Mouse (Mus musculus) heart, embryonic 13.5 days (tissue): ENCODE results near the gene Ccdc85c. TPM values are rescaled to one million over a fixed set of nuclear protein-coding genes. Genes with fewer than 3 reads are reported as not detected.

ENCODE experiments used
- ATAC-seq: fragments of 200-750 bp; cut with Nextera tagmentation; 2 replicates; pipeline ENCODE4 v1.8.0; 2017; ENCODE audit warnings: moderate TSS enrichment; ENCODE audit not compliant: insufficient number of reproducible peaks, low FRiP score, low TSS enrichment; ENCODE audit errors: extremely low read depth
- H3K27ac ChIP-seq: fragments of 300-500 bp; sonication (generic); replicated peaks from 2 replicates; pipeline ENCODE4 v1.5.1; 2015; ENCODE audit warnings: moderate library complexity, mild to moderate bottlenecking, inconsistent platforms
- H3K27me3 ChIP-seq: fragments of 300-500 bp; sonication (generic); replicated peaks from 2 replicates; pipeline ENCODE4 v1.6.1; 2015; ENCODE audit warnings: mild to moderate bottlenecking, inconsistent platforms
- H3K36me3 ChIP-seq: fragments of 300-500 bp; sonication (generic); 2 replicates; pipeline ENCODE4 v1.6.1; 2015; ENCODE audit warnings: mild to moderate bottlenecking, inconsistent platforms
- H3K4me1 ChIP-seq: fragments of 300-500 bp; sonication (generic); 2 replicates; pipeline ENCODE4 v1.6.1; 2015; ENCODE audit warnings: inconsistent platforms
- H3K4me2 ChIP-seq: fragments of 300-500 bp; sonication (generic); 2 replicates; pipeline ENCODE4 v1.6.1; 2015; ENCODE audit warnings: inconsistent platforms, mild to moderate bottlenecking, moderate library complexity
- H3K4me3 ChIP-seq: fragments of 300-500 bp; sonication (generic); 2 replicates; pipeline ENCODE4 v1.5.1; 2015; ENCODE audit warnings: moderate library complexity, mild to moderate bottlenecking, inconsistent platforms
- H3K9ac ChIP-seq: fragments of 300-500 bp; sonication (generic); 2 replicates; pipeline ENCODE4 v1.6.1; 2015; ENCODE audit warnings: inconsistent platforms, mild to moderate bottlenecking, moderate library complexity
- H3K9me3 ChIP-seq: fragments of 300-500 bp; sonication (generic); 2 replicates; pipeline ENCODE4 v1.6.1; 2016; ENCODE audit warnings: inconsistent platforms
- WGBS: fragments of 180-500 bp; shearing (Covaris S2); methylation state at CpG from one replicate; pipeline ENCODE4 v1.1.7; 2015; ENCODE audit warnings: mixed read lengths; 5-methylcytosine and 5-hydroxymethylcytosine counted together
- polyA plus RNA-seq: library from polyadenylated mRNA; unstranded; fragments of >200 nt; fragmentation: Nextera tagmentation; extraction: Ambion mirVana; gene quantifications from 2 replicates; pipeline ENCODE4 v1.2.1, GENCODE M21; 2015

The Ccdc85c gene
- polyA plus RNA-seq, 1 experiment from 2014 or later, result 4.9 TPM

DNA sequence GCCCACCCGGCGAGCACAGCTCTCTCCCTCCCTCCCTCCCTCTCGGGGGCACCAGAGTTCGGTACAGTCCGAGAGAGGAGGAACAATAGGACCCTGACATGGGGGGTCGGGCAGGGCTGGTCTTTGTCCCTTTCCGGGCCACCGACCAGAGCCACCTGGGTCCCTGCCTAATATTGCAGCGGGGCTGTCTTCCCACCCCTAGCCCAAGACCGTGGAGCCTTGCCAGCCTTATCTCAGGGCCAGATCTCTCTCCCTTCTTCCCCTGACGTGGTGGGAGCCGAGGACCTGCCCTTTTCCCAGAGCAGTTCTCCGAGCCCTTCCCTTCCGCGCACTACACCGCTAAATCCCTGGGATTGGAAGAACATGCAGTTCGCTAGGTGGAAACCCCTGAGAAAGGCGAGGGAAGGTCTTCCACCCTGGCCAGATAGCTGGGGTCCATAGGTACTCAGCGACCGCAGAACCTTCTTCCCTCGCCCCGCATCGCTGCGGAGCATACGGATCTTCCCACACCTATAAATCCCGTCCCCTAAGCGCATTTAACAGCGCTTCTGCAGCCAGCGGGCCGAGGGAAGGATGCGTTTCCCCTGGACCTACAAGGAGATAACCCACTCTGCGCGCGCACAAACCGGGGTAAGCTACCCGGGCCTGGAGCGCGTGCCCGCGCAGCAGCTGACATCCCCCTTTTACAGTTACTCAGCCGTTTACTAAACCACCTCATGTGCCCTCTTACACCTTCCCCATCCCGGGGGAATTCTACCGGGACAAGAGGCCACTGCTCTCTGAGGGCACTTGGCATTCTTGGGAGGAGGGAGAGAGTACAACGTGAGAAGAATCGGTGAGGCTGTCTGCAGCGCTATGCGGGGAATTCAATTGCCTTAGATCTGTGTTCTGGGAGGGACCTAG, 946 bp upstream of the Ccdc85c start:
- WGBS, result 1% methylated on average over 46 of the region's 47 CpGs
- 0 out of 2 replicates have a peak, but pooled peaks have one; percentile 4 for ATAC-seq

DNA sequence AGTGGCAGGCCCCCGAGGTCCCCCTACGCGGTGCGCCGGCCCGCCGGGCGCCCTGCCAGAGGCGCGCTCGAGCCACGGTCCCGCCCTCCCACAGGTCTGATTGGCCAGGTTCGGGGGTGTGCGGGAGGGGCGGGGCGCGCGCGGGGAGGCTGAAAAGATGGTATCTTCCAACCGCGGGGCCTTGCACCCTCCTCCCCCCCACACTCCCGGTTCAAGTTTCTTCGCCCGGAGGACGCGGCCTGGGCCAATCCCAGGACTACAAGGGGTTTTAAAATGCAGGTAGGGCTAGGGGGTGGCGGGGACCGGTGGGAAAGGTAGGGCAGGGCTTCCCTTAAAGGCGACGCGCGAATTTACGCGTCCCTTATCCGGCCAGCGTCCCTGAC, 274 bp upstream of the Ccdc85c start:
- Histone ChIP-seq H3K27ac (peak overlapping the region; percentile 80), H3K9me3 (no peaks in the 10 kb centered on the region), H3K27me3 (peaks cover 30% of the 10 kb centered on the region), H3K4me2 (peak overlapping the region; percentile 96), H3K4me3 (peak overlapping the region; percentile 81), H3K4me1 (peaks cover 67% of the 10 kb centered on the region), H3K9ac (peak overlapping the region; percentile 88), H3K36me3 (no peaks in the 10 kb centered on the region)
- ATAC-seq, result peak; percentile 95
- WGBS, result under 1% methylated on average over 35 of the region's 37 CpGs

More for the DNA sequence above, 946 bp upstream of the Ccdc85c start:
- peak overlapping the region; percentile 81 for H3K4me3 ChIP-seq
- H3K4me2 ChIP-seq, result peak overlapping the region; percentile 96
- peaks cover 30% of the 10 kb centered on the region for H3K27me3 ChIP-seq
- no peaks in the 10 kb centered on the region for H3K36me3 ChIP-seq
- peak overlapping the region; percentile 80 for H3K27ac ChIP-seq
- peaks cover 60% of the 10 kb centered on the region for H3K4me1 ChIP-seq
- peak overlapping the region; percentile 88 for H3K9ac ChIP-seq
- H3K9me3 ChIP-seq, result no peaks in the 10 kb centered on the region

DNA sequence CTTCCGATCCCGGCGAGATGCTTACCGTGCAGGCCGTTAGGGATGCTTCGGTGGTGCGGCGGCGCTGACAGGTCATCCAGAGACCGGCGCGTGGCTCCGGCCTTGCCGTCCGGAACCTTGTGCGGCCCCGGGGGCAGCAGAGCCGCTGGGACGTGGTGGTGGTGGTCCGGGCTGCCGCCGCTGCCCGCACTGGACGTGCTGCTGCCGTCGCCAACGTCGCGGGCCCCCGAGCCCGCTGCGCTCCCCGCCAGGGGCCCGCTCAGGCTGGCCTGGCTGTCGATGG, 971 bp downstream of the Ccdc85c start:
- Histone ChIP-seq H3K27me3 (peaks cover 26% of the 10 kb centered on the region), H3K27ac (no peak overlapping the region), H3K36me3 (no peaks in the 10 kb centered on the region), H3K4me2 (peak overlapping the region; percentile 96), H3K9ac (peak overlapping the region; percentile 88), H3K9me3 (no peaks in the 10 kb centered on the region), H3K4me3 (peak overlapping the region; percentile 81), H3K4me1 (peaks cover 79% of the 10 kb centered on the region)
- no peak for ATAC-seq
- whole genome bisulfite sequencing, result 0% methylated on average over 33 of the region's 35 CpGs

DNA sequence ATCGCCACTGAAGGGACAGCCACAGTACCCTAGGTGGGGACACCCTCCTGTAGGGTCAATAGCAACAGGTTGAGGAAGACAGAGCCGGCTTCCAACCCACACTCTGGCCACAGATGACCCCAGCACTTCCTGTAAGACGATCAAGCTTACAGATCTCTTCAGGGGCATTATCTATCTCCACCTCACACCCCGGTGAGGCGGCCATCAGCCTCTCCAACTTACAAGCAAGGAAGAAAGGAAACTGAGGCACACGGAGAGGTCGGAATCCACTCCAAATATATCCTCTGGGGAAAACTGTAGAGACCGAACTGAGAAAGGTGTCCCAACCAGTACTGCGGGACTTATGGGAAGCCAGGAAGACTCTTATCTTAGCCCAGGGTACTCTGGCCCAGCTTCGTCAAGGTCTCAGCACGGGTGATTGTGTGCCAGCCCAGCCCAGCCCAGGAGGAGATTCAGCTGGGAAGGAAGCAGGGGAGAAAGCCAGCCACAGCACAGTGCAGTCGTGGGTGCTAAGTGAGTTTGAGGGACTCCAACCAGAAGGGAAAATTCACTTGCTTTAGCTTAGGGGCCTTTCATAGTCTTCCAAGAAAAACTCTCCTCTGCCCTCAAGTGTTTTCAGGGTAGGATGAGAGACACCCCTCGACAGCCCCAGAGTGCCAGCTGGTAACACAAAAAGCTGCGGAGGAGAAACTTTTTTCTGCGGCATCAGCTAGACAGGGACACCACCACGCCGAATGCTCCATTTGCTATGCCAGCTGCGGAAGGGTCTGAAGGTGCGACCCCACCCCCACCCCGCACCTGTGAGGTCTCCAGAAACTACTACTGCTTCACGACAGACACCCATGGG, 1.5 kb downstream of the Ccdc85c start:
- 5% methylated on average over 21 of the region's 21 CpGs for WGBS
- Histone ChIP-seq H3K4me1 (peaks cover 84% of the 10 kb centered on the region), H3K9ac (peak overlapping the region; percentile 88), H3K9me3 (no peaks in the 10 kb centered on the region), H3K27me3 (peaks cover 23% of the 10 kb centered on the region), H3K4me3 (peak overlapping the region; percentile 81), H3K36me3 (no peaks in the 10 kb centered on the region), H3K4me2 (peak overlapping the region; percentile 96), H3K27ac (no peak overlapping the region)
- ATAC-seq, result no peak

DNA sequence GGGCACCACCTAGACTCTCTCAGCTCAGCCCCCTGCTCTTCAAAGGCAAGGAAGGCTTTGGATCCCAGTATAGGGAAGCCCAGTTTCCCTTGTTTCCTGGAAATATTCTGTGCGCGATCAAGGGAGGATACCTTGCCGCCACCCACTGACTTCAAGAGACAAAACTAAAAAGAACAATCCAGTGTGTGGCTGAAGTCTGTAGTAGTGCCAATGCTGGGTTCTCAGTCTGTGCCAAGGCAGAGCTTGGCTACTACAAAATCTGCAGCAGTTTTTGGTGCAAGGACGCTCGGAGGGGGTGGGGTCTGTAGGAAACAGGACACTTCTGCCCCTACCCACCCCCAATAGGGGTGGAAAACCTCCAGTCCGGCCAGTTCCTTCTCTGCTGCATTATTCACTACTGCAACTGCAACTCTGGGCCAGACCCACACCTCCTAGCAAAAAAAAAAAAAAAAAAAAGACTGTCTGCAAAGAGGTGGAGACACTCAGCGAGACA, 3.0 kb downstream of the Ccdc85c start:
- Histone ChIP-seq H3K9ac (peak overlapping the region; percentile 88), H3K9me3 (no peaks in the 10 kb centered on the region), H3K4me3 (peak overlapping the region; percentile 13; the same call in 1 of the 2 replicates), H3K27me3 (peaks cover 8% of the 10 kb centered on the region), H3K27ac (no peak overlapping the region), H3K36me3 (no peaks in the 10 kb centered on the region), H3K4me2 (peak overlapping the region; percentile 96), H3K4me1 (peaks cover 83% of the 10 kb centered on the region)
- WGBS, result 52% methylated on average over 7 of the region's 7 CpGs
- no peak for ATAC-seq

DNA sequence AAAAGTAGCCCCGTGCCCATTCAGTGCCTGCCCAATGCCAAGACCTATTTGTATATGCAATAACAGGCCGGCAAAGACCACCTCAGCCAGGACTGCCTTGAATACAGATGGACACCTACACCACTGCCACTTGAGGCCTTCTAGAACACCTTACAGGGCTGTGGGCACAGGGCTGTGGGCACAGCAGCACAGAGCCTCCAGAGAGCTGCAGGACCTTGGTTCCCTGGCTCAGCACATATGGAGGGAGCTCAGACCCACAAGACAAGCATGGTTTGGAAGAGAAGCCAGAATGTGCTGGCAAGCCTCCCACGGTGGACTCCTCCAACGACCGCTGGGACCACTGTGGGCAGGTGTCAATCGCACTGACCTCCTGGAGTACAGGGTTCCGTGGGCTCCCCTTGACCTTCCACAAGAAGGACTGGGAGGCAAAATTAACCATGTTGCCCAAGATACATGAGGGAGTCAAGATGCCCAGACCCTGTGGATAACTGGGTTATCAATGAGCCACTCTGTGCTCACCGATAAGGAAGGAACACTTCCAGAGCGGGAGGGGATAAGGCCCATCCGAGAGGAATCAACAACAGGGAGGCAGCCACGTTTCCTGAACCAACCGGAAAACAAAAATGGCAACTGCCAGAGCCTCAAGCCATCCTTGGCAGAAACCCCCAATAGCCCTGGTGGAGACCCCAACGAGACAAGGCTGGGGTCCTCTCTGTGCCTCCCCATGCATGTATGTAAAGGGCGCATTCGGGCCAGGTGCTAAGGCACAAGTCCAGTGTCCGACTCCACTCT, 3.7 kb downstream of the Ccdc85c start:
- no peak for ATAC-seq
- peak overlapping the region; percentile 88; the same call in 1 of the 2 replicates for H3K9ac ChIP-seq

DNA sequence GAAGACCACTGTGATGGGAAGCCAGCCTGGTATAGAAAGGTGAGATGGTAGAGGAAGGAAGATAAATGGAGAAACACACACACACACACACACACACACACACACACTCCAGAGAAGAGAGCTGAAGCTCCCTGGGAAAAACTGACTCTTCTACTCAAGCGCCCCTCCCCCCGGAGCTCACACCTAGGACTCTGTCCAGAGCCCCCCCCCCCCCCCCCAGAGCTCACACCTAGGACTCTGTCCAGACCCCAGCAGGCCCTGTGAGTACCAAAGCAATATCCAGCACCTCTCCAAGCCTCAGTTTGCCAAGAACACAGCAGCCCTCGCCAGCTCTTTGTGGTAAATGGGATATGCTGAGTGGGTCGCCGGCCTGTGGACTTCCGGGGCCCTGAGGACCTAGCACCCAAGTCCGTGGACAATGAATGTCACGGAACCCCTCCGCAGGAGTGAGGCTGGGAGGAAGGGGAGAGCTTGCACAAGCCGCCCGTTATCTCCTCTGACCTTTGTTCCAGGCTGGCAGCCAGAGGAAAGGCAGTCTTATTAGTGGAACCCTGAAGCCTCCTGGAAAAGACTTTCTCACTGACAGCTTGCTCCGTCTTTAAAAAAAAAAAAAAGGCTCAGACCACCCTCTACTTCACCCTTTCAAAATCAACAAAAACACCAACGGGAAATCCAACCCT, 4.8 kb downstream of the Ccdc85c start:
- Histone ChIP-seq H3K4me1 (peaks cover 89% of the 10 kb centered on the region), H3K4me3 (no peak overlapping the region), H3K27ac (peak overlapping the region; percentile 66; the same call in 1 of the 2 replicates), H3K27me3 (no peaks in the 10 kb centered on the region; the same call in 1 of the 2 replicates), H3K9ac (peak overlapping the region; percentile 63), H3K4me2 (peak overlapping the region; percentile 96), H3K36me3 (no peaks in the 10 kb centered on the region), H3K9me3 (no peaks in the 10 kb centered on the region)
- ATAC-seq, result no peak
- WGBS, result 26% methylated on average over 13 of the region's 13 CpGs

More for the DNA sequence above, 3.7 kb downstream of the Ccdc85c start:
- no peak overlapping the region for H3K27ac ChIP-seq
- H3K4me2 ChIP-seq, result peak overlapping the region; percentile 96
- 0 out of 2 replicates have a peak overlapping the region, but pooled peaks have one; percentile 13 for H3K4me3 ChIP-seq
- H3K27me3 ChIP-seq, result peaks cover 3% of the 10 kb centered on the region
- no peaks in the 10 kb centered on the region for H3K36me3 ChIP-seq
- no peaks in the 10 kb centered on the region for H3K9me3 ChIP-seq
- H3K4me1 ChIP-seq, result peaks cover 83% of the 10 kb centered on the region
- 59% methylated on average over 16 of the region's 16 CpGs for WGBS

DNA sequence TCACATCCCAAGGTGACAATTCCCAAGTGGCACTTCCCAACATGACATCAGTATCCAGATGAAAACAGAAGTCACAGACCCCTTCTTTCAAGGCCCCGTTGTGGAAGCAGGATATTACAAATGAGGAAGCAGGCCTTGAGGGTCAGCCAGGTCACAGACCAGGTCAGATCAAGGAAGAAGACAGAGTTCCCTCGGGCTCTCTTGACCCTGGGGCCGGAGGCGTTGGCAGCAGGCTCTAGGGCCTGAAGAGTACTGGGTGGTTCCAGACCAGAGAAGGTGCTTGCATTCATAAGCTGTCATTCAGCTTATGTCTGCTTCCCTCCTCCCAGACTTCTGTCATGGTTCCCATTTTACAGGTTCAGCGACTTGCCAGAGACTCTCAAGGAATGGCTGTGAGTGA, 5.5 kb downstream of the Ccdc85c start:
- no peaks in the 10 kb centered on the region for H3K36me3 ChIP-seq
- H3K4me1 ChIP-seq, result peaks cover 95% of the 10 kb centered on the region
- no peak for ATAC-seq

DNA sequence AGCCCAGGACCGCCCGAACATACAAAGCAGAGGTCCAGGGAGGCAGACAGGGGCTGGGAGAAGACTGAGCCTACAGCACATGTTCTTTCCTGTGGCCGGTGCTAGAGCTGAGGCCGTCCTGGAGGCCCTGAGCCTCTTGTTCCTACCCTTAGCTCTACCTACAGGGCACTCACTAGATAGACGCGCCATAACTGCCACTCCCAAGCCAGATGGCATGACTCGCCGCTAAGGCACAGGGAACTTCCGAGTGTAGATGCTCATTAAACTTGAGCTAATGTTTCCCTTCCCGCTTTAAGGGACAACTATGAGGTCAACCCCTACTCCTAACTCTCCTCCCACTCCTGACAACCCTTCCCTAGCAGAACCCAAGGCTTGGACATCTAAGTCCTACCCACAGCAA, 6.3 kb downstream of the Ccdc85c start:
- H3K27me3 ChIP-seq, result no peaks in the 10 kb centered on the region
- WGBS, result 86% methylated on average over 10 of the region's 10 CpGs
- no peaks in the 10 kb centered on the region for H3K9me3 ChIP-seq
- peaks cover 95% of the 10 kb centered on the region for H3K4me1 ChIP-seq
- no peaks in the 10 kb centered on the region for H3K36me3 ChIP-seq
- H3K9ac ChIP-seq, result no peak overlapping the region
- no peak overlapping the region for H3K4me2 ChIP-seq
- no peak overlapping the region for H3K27ac ChIP-seq
- H3K4me3 ChIP-seq, result no peak overlapping the region
- ATAC-seq, result no peak

More for the DNA sequence above, 5.5 kb downstream of the Ccdc85c start:
- WGBS, result 59% methylated on average over 5 of the region's 5 CpGs
- no peaks in the 10 kb centered on the region; the same call in 1 of the 2 replicates for H3K27me3 ChIP-seq
- H3K27ac ChIP-seq, result no peak overlapping the region
- H3K9me3 ChIP-seq, result no peaks in the 10 kb centered on the region
- H3K4me3 ChIP-seq, result no peak overlapping the region
- H3K4me2 ChIP-seq, result no peak overlapping the region
- no peak overlapping the region for H3K9ac ChIP-seq

DNA sequence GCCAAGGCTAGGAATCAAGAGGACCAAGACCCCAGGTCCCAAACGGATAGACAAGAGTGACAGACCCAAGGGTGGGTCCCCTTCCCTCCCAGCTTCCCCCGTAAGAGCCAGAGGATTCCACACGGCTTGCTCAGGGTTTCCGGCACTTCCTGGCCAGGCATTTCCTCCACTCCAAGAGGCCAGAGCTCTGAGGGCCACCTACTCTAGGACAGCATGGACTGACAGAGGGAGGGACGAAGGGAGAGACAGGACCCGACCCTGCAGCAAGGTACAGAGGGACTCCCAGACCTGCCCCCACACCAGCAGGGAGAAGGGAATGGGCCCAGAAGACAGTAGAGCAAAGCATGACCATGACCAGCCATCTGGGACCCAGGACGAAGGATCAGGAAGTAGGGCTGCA, 7.6 kb downstream of the Ccdc85c start:
- Histone ChIP-seq H3K27ac (no peak overlapping the region; the same call in 1 of the 2 replicates), H3K9ac (peak overlapping the region; percentile 5; the same call in 1 of the 2 replicates)
- ATAC-seq, result no peak

More for the DNA sequence above, 7.6 kb downstream of the Ccdc85c start:
- WGBS, result 59% methylated on average over 7 of the region's 7 CpGs
- Histone ChIP-seq H3K27me3 (no peaks in the 10 kb centered on the region), H3K4me3 (no peak overlapping the region), H3K9me3 (no peaks in the 10 kb centered on the region), H3K4me1 (peaks cover 94% of the 10 kb centered on the region), H3K4me2 (no peak overlapping the region), H3K36me3 (no peaks in the 10 kb centered on the region)
